Mouse (Mus musculus) urinary bladder, postnatal 36 days (tissue): ENCODE data around the gene Nubp1.

Experiments used
- DNase-seq, 2 experiments: peaks; one replicate each; pipeline ENCODE4 v3.0.0; 2022; ENCODE audit warnings: low spot score in 2 of 2, mixed read lengths in 1 of 2

Nubp1 gene

GRCm38 (mm10) chr16:10467391-10468107 lies 55.8 kb downstream of the Nubp1 start:
- DNase-seq, result no peak

GRCm38 (mm10) chr16:10468201-10468600 lies 56.5 kb downstream of the Nubp1 start:
- no peak for DNase-seq

DNA sequence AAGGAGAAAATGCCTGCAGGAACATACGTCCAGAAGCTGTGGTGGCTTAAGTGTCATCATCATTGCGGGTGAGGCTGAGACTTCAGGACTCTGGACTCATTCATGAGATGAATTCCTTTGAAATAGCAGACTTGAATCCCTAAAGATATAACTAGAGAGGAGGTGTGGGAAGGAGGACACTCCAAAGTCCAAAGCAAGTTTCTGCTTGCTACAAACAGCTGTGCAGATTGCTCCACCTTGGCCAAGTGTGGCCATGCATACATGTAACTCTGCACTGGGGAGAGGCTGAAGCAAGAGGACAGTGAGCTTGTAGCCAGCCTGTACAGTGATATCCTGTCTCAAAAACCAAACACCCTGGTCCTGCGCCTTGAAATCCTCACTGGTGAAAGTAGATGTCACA lies 60.2 kb downstream of the Nubp1 start:
- DNase-seq, result no peak
